Mouse (Mus musculus) testis, postnatal 14 days (tissue): ENCODE data around the gene Cenpp.
A peak's percentile ranks its signal among the peaks of the same experiment; 100 is the strongest.

Experiments used
- DNase-seq: peaks from one replicate; pipeline ENCODE4 v3.0.0; 2021; ENCODE audit warnings: low spot score

The Cenpp gene

DNA sequence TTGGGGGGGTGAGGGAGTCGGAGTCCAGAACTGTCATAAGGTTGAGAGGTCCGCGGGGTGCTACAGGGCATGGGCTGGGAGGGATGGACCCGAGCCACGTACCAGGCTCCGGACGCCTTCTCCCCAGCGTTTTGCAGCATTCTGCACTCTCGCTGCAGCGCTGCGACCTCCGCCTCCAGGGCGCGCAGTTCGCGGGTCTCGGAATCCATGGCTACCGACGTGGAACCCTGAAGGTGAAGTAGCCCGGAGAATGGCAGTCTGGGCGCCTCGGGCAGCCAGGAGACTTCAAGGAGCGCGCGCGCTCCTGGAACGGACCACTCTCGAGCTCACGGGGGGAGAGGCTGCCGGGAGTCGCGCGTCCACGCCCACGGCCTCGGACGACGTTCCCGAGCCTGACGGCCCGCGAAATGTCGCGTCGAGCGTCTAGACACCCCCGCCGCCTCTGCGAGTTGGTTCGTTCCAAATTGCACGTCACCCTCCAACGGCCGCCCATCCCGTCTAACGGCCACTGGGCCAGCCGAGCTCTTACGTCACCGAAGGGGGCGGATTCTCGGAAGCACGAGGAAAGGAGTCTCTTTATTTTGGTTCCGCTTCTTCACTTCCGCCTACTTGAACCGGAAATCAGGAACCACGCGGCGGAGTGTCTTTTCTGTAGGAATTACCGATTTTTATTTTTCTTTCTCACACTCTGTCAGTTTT, at the start of gene Cenpp, which contains the start of gene Nol8:
Cenpp (minus strand) TSS at position 305 of the 699 bp plus-strand sequence.
Nol8 (plus strand) TSS at position 598 of the 699 bp plus-strand sequence.
- peak; percentile 99 for DNase-seq

DNA sequence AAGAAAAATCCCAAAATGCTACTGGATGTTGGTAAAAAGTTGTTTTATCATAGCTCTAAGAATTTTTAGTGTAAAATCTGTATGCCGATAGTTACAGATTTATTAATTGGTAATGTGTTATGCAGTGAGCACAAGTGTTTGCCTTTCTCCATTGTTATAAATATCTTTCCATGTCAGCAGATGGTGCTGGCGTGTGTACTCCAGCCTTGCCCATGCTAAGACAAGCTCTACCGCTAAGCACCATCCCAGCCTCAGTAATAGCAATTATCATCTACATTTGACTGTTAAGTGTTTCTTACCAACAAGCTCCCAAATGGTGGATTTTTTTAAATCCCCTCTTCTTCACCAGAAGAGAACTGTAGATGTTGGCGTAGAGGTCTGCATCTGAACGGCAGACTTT, 38.5 kb upstream of the Cenpp start:
- DNase-seq: no peak

DNA sequence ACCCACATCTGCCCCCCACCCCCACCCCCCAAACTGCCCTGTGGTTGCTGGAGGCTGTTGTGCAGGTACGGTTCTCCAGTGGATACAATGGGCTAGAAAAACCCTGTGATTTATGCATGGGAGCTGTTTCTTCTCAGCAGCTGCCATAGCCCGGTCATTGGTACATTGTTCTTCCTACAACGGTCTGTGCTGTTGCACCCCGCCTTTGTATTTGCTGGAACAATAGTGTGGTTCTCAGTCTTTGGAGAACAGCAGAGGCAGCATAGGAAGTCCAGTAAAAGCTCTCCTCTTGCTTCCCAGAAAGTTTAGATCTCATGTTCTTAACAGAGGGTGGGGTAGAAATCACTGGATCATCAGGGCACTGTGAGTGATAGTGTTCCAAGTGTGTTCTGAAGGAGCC, 31.7 kb upstream of the Cenpp start:
- DNase-seq: no peak

DNA sequence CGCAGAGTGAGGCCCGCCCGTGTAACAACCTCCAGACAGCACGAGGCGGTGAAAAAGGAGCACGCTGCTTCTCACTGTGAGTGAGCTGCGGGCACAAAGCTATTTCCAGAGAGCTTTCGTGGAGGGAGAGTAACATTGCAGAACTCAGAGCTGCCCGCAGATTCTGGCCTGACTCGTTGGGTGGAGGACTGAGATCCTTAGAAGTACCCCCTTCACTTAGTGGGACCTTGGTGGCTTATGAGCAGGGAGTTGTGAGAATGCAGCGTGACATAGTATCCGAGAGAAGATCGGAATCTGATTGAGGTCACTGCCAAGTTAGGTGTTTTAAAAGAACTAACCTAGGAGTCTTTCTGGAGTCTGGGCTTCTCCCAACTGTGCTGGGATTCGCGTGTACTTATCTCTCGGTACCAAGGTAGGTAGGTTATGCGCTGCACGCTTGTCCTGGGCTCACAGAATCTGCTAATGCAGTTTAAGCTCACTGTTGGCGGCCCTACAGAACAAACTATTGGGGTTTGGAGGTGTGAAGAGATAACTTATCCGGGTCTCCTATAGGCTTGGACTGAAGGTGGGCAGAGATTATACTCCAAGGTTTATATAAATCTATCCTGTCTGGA, 29.8 kb upstream of the Cenpp start:
- no peak for DNase-seq

DNA sequence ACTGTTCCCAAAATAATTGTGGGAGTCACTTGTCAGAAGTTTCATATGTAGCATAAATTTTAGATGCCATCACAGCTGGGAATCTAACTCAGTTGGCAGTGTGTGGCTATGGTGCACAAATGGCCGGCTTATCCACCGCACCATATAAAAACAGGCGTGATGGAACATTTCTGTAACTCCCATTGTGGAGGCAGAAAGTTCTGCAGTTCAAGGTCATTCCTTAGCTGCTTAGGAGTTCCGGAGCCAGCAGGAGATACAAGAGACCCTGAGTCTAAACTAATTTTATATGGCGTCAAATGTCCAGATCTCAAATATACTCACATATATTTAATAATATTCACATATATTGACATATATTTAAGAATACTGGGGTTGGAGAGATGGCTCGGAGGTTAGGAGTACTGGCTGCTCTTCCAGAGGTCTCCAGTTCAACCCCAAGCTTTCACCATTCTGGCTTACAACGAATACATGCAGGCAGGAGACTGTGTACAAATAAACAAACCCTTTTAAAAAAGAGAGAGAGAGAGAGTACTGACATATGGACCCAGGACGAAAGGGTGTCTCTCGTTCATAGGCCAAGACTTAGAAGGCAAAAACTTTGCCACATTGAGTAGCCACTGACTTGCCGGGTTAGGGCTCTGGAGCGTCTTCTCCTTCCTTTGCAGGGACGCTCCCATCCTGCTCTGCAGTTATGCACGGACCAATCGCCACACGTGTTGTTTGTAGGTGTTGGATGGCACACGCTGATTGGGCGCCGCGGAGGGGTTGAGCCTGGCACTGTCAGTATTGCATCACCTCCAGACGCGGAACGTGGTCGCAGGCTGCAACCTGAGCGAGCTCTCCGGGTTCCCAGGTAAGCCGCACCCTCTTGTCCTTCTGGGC, 29.0 kb upstream of the Cenpp start, which contains the start of gene Iars:
Iars (plus strand) TSS at position 750 of the 882 bp plus-strand sequence.
- peak; percentile 97 for DNase-seq

DNA sequence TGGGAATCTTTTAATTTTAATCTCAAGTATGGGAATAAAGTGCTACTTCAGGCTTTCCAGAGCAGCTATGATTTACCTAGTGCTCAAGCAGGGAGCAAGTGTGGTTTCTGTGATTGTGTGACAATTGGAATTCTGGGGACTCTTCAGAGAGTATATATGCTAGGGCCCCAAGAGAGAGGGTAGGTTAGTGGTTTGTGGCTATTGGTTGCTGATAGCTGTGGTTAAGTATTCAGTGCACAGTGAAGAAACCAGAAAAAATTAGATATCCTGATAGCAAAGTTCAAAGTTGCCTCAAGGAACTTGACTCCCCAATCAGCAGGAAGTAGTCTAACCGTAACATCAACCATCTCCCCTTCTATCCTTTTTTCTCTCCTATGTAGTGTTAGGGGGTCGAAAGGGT, 25.2 kb upstream of the Cenpp start:
- DNase-seq: no peak

DNA sequence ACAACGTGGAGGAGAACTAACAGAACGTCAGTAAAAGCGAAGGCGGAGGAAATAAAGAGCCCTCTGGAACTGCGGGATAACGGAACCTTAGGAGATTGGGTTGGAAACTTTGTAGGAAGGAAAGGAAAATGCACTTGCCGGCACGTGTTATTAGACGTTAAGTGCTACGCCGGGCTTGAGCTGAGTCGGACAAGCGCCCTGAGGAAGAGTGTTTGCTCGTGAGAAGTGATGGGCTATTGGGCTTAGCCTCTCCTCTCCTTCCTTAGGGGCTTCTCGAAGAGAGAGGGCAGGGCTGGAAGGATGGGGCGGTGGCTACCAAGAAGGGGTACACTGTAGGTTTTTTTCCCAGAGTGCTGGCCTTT, 576 bp upstream of the Cenpp start:
- peak; percentile 83 for DNase-seq

DNA sequence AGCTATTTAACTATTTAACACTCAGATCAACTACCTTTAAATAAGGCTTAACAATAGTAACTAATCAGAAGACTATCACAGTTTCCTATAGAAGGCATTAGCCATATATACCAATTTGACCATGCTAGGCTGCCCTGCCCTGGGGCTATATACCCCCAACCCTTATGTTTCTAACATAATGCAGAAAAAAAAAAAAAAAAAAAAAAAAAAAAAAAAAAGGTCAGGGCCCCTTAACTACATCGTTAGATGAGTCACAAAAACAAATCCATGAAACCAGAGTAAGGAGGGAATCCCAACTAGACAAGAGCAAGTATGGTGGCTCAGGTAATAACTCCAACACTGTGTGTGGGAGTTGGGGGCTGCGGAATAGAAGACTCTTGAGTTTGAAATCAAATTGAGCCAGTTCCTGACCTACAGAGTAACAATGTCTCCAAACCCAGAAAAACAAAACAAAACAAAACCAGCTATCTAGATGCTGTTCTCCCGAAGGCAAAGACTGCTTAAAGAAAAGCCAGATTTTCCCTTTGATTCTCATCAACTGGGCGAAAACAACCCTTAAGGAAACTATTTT, 719 bp downstream of the Cenpp start:
- DNase-seq: peak; percentile 15

DNA sequence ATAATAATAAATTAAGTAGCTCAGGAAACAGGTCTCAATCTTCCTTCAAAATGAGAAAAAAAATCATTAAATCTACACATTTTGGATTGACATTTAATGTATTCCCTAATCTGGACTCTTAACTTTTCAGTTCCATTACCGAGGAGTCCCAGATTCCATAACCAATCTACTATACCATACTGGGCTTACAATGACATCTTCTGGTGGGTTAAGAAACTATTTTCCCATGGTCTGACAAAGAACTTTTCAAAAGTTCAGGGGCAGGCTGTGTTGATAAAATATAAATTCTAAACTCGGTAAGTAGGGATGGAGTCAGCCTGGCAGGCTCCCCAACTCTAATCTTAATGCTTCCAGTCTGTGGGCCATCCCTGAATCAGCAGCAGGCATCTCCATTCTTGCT, 1.4 kb downstream of the Cenpp start:
- no peak for DNase-seq

DNA sequence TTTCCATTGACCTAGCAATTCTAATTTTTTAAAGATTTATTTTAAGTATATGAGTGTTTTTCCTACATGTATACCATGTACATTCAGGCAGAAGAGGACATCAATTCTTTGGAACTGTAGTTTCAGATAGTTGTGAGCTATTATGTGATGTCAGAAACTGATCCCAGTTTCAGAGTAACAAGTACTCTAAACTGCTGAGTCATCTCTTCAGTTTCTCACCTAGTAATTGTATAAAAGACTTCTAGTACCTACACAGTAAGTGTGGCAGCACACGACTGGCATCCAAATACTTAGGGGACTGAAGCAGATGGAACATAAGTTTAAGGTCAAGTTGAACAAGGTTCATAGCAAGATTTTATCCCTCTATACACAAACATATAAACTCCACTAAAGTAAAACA, 6.6 kb downstream of the Cenpp start:
- DNase-seq: no peak

DNA sequence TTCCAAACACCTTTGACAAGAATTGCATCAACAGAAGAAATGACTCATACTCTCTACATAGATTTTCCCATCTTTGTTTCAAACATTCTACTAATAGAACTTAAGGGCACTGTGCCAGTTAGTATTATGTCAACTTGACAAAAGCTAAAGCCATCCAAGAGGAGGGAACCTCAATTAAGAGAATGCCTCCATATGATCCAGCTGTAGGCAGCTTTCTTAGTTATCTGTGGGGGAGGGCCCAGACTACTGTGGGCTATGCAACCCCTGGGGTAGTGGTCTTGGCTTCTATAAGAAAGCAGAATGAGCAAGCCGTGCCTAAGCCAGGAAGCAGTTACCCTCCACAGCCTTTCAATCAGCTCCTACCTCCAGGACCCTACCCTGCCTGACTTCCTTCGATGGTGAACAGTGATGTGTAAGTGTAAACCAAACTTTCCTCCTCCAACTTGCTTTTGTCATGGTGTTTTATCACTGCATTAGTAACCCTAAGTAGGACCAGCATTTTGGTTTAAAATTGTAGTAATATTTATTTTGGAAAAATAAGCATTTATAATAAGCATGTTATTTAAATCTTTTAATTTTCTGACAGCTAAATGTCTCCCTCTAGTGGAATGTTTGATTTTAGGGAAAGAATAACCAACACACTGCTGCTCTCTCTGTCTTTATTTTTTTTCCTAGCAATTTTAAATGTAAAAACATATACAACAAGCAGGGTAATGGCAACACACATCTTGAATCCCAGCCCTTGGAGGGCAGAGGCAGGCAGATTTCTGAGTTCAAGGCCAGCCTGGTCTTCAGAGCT, 7.7 kb downstream of the Cenpp start:
- no peak for DNase-seq

DNA sequence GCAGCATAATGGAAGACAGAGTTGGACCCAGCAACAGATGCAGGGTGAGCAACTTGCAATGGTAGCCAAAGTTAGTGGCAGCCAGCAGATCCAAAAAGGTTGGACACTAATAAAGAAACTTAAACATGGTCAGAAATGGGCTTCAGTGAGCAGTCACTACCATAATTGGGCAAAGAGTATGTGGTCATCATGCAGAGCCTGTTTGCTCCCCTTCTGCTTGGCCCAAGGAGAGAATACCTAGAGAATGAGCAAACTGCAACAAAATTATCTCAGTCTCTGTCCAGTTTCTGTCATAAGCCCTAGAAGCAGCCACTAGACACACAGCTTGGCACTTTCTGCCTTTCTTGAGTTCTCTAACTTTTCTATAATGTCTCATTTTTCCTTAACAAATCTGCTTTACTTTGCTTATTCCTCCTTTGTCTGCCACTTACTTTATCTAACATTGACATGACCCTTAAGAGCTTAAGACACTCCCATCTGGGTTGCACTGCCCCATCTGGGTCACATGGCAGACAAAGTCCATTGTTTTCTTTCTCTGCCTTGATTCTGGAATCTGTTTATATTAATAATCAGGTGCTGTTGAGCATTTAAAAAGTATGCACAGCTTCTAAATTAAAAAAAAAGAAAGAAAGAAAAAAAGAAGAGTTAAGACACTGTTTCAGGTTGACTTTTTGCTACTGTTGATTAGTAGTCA, 8.8 kb downstream of the Cenpp start:
- no peak for DNase-seq

DNA sequence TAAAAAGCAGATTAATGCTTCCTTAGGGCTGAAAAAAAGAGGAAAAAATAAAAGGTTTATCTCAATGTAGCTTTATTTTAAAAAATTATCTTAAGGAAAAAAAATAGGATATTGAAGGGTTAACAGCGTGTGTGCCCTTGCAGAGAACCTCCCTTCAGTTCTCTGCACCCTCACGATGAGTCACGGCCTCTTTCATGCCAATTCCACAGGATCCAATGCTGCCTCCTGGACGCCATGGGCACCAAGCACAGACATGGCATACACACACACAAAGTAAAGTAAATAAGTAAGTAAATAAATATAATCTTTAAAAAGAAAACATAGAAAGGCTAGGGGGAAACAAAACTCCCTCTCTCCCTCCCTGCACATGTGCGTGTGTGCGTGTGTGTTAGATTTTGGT, 9.9 kb downstream of the Cenpp start:
- no peak for DNase-seq

DNA sequence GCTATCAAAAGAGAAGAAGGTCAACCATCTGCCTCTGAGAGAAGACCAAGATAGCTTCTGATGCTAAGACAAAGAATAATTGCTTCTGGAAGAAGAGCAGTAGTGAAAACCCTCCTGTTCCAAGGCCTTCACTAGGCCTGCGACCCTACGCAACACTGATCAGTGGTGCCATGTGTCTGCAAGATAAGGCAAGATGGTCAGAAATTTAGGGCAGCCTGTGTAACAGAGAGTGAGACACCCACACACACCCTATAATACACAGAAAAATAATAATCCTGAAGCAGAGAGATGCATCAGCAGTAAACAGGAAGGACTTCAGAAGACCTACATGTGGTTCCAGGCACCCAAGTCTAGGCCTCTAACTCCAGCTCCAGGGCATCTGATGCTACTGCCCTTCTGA, 12.6 kb downstream of the Cenpp start:
- no peak for DNase-seq

DNA sequence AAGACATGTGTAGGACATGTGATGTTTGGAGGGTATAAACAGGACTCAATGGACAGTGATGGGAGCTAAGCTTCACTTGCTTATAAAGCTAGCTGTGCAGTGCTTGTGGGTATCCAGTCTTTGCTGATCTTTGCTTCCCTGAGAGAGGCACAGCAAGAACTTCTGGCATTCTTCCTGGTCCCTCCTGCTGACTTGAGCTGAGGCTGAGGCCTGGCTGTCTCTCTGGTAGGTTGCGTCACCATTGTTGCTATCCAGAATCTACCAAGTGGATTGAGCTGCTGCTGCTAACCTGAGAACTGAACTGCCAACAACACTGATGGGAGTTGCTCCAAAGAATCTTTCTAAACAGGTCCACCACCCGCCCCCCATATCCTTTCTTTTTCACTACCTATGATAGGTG, 23.5 kb downstream of the Cenpp start:
- DNase-seq: no peak

DNA sequence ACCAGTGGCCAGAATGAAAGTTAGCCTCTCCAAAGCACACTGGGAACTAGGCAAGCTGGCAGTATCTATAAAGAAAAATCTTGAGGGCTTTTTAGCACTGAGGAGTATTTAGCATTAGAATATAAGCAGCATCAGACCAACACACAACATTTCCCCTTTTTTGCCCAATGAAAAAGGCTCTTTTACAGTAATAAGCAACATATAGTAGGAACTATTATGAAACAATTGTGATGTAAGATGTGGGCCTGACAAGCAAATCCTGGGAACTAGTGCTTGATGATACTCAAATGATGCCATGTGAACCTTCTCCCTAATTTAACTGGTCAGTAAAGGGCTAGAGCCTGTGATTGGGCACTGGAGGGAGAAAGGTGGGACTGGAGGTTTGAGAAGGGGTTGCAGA, 24.4 kb downstream of the Cenpp start:
- DNase-seq: no peak

DNA sequence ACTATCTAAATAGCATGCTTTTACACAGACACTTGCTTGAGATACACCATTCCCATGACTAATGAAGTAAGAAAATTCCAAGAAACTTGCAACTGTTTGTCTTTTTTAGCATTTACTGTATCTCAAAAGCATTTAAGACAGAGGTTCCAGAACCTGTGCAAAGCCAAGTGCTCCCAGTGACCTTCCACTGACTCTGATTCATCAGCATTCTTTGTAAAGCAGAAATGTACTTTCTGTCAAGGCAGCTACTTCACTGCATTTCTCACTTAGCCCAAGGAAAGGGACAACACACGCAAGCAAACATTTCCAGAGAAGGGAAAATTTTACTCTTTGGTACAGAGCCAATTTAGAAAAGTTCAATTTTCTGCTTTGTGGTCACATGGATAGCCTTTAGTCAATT, 29.4 kb downstream of the Cenpp start:
- DNase-seq: no peak

DNA sequence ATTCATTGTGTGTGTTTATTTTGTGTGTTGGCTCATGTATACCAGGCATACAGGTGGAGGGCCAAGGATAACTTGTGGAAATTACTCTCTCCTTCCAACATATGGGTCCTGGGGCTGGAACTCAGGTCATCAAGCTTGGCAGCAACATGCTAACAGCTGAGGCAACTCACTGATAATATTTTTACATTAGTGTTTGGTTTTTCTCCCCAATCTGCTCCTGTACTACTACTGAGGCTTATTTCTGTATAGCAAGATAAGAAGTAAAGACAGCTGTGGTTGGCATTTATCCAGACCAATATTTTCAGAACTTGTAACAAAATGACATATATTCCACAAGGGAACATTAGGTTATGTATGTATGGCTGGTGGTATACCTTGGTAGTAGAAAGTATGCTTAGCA, 34.2 kb downstream of the Cenpp start:
- DNase-seq: no peak

DNA sequence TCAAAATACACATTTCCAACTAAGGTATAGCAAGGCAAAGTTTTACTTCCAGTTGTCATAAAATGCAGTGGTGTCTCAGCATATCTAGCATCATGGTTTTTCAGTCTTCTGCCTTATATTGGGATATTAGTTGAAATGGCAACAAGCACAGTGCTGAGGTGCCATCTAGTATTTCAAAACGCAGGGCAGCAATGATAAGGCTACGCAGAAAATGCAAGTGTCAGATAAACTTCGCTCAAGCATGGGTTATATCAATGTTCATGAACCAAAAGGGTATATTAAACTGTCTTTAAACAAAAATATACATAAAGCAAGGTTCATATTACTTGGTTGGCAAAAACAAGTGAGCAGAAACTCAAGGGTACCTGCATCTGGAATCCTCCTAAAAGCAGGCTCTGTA, 35.6 kb downstream of the Cenpp start:
- no peak for DNase-seq

DNA sequence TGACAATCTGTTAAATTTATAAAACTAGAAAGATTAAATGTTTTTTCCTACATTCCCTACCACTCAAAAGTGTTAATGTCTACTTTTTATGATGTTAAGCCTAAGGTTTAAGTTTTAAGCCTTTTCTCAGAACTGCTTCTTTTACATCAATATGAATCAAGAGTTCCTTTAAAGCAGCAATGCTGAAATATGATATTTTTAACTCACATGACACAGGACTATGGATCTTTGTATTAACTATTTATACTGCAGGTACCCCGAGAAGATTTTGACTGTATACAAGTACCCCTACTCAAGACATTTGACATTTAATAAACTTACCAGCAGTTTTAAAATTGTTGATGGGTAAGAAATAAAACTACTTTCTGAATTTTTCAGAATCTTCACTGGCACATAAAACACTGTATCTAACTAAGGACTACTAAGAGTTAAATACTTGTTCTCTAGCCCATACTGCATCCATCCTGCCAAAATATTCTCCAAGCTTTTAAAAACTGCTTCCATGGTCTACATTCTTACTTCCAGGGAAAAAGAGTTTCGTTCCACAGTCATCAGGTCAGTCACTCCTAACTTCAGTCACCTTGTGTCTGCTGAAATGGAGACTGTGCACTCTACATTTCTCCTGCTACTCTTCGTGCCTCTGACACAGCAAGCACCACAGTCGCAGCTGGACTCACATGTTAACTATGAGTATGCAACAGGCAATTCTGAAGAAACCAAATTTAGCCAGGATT, 43.8 kb downstream of the Cenpp start:
- DNase-seq: no peak

DNA sequence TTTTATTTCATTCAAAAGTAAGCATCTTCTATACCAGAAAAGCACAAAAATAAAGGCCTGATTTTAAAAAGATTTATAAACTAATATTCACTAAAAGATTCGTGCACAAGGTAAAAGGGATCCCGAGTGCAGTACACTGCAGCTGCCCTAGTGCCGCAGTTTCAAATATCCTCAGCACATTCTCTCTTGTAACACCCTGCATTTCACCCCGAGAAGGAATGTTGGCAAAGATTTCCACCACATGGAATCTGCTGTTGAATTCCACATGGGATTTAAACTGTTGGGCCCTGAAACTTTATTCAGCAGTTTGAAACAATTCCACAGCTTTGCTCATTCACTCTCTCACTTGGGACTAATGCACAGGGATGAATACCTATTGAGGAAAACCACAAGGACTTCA, 44.9 kb downstream of the Cenpp start, which contains the start of gene Ogn:
Ogn (plus strand) TSS at position 333 of the 400 bp plus-strand sequence.
- no peak for DNase-seq
